Mouse (Mus musculus) spleen, postnatal 36 days (tissue): ENCODE data around the gene Elobl.
"Not testable (repeated sequence)": the region's sequence is repeated elsewhere in the genome, so short reads cannot be mapped to it uniquely, and the experiment has no call there.

ENCODE experiments used
- DNase-seq, 2 experiments: peaks; one replicate each; pipeline ENCODE4 v3.0.0; 2022; ENCODE audit warnings: low spot score in 2 of 2, mixed read lengths in 1 of 2

The Elobl gene

GRCm38 (mm10) chr11:88966881-88967361, at the start of gene Elobl:
Elobl (minus strand) TSS chr11:88966931.
- no peak for DNase-seq

GRCm38 (mm10) chr11:89012241-89012640, 45.5 kb upstream of the Elobl start:
- no peak for DNase-seq

- no peak for DNase-seq
Measured at GRCm38 (mm10) chr11:89009496-89009895, 42.8 kb upstream of the Elobl start.

GRCm38 (mm10) chr11:89009066-89009465, 42.3 kb upstream of the Elobl start:
- no peak for DNase-seq

GRCm38 (mm10) chr11:89007582-89007981, 40.9 kb upstream of the Elobl start:
- no peak for DNase-seq

GRCm38 (mm10) chr11:89006404-89006803, 39.7 kb upstream of the Elobl start:
- DNase-seq: no peak

- DNase-seq: no peak
Measured at GRCm38 (mm10) chr11:89005473-89005872, 38.7 kb upstream of the Elobl start.

- DNase-seq: no peak
Measured at GRCm38 (mm10) chr11:89003726-89004125, 37.0 kb upstream of the Elobl start.

- no peak for DNase-seq
Measured at GRCm38 (mm10) chr11:89003078-89003477, 36.3 kb upstream of the Elobl start.

- DNase-seq: no peak
Measured at GRCm38 (mm10) chr11:89002621-89003020, 35.9 kb upstream of the Elobl start.

- no peak for DNase-seq
Measured at GRCm38 (mm10) chr11:89002068-89002467, 35.3 kb upstream of the Elobl start.

- no peak for DNase-seq
Measured at GRCm38 (mm10) chr11:89001569-89001968, 34.8 kb upstream of the Elobl start.

GRCm38 (mm10) chr11:89000527-89000819, 33.7 kb upstream of the Elobl start:
- no peak for DNase-seq

GRCm38 (mm10) chr11:88999723-89000526, 33.2 kb upstream of the Elobl start:
- DNase-seq: no peak

GRCm38 (mm10) chr11:88998974-88999722, 32.4 kb upstream of the Elobl start, which contains the start of gene Trim25:
Trim25 (plus strand) TSS chr11:88999376.
- peak; percentile 96 to 98 for DNase-seq

- DNase-seq: no peak
Measured at GRCm38 (mm10) chr11:88998406-88998805, 31.7 kb upstream of the Elobl start.

- not testable (repeated sequence) for DNase-seq
Measured at GRCm38 (mm10) chr11:88997343-88997742, 30.6 kb upstream of the Elobl start.

- DNase-seq: no peak
Measured at GRCm38 (mm10) chr11:88996427-88996826, 29.7 kb upstream of the Elobl start.

GRCm38 (mm10) chr11:88995616-88996015, 28.9 kb upstream of the Elobl start:
- no peak for DNase-seq

- no peak for DNase-seq
Measured at GRCm38 (mm10) chr11:88994492-88994891, 27.8 kb upstream of the Elobl start.

GRCm38 (mm10) chr11:88993625-88994024, 26.9 kb upstream of the Elobl start:
- DNase-seq: peak; percentile 84 to 85

GRCm38 (mm10) chr11:88993186-88993585, 26.5 kb upstream of the Elobl start:
- DNase-seq: no peak

- peak; percentile 19 to 46 for DNase-seq
Measured at GRCm38 (mm10) chr11:88989530-88989929, 22.8 kb upstream of the Elobl start.
